Mouse (Mus musculus): ENCODE results near the gene Zswim4. TPM values are rescaled to one million over a fixed set of nuclear protein-coding genes. Genes with fewer than 3 reads are reported as not detected.
"Not testable (repeated sequence)": the region's sequence is repeated elsewhere in the genome, so short reads cannot be mapped to it uniquely, and the experiment has no call there.

Zswim4 gene
- total RNA-seq (2014; rRNA removed) (36.5 and 47.7 TPM in 2 replicates), polyA plus RNA-seq (2015; fragmentation: Nextera tagmentation; extraction: Ambion mirVana) (15.1 and 15.5 TPM in 2 replicates)

GRCm38 (mm10) chr8:84236998-84237473, at the start of gene Zswim4:
Zswim4 (minus strand) TSS chr8:84237055.
- Histone ChIP-seq H3K9me3 (ENCODE audit: low read length) (no peaks in the 10 kb centered on the region), H3K36me3 (ENCODE audit: insufficient read depth) (peaks cover 24% of the 10 kb centered on the region), H3K4me2 (ENCODE audit: low read depth) (peak within 1 kb of the TSS; percentile 79), H3K27me3 (ENCODE audit: insufficient read depth, low read length) (no peaks in the 10 kb centered on the region), H3K4me1 (ENCODE audit: insufficient read depth) (peaks cover 10% of the 10 kb centered on the region), H3K9ac (peak within 1 kb of the TSS; percentile 91), H3K4me3 (ENCODE audit: low read depth, low read length) (peak within 1 kb of the TSS; percentile 93), H3K27ac (ENCODE audit: low read depth, low read length) (peak within 1 kb of the TSS; percentile 76)
- ATAC-seq, result peak; percentile 98
- DNase-seq, result peak; percentile 99
- TF ChIP-seq CTCF (IDR thresholded peaks at IDR 0.05; ENCODE audit: low read depth), result peak; percentile 19; the same call in 1 of the 2 replicates
- 4% methylated on average over 35 of the region's 35 CpGs for WGBS

- peak; percentile 43 for DNase-seq
- not testable (repeated sequence) for H3K9me3 ChIP-seq (ENCODE audit: low read length); H3K4me1 ChIP-seq (ENCODE audit: insufficient read depth); H3K36me3 ChIP-seq (ENCODE audit: insufficient read depth); H3K4me2 ChIP-seq (ENCODE audit: low read depth); H3K9ac ChIP-seq; H3K27me3 ChIP-seq (ENCODE audit: insufficient read depth, low read length); ATAC-seq; H3K27ac ChIP-seq (ENCODE audit: low read depth, low read length); H3K4me3 ChIP-seq (ENCODE audit: low read depth, low read length)
- 48% methylated on average over 5 of the region's 5 CpGs for WGBS
- peak; percentile 58 for TF ChIP-seq CTCF (IDR thresholded peaks at IDR 0.05; ENCODE audit: low read depth)
Observed at GRCm38 (mm10) chr8:84285665-84286064, 48.8 kb upstream of the Zswim4 start.

GRCm38 (mm10) chr8:84284608-84285063, 47.8 kb upstream of the Zswim4 start:
- Histone ChIP-seq H3K9ac (no peak overlapping the region), H3K27me3 (ENCODE audit: insufficient read depth, low read length) (no peaks in the 10 kb centered on the region), H3K4me3 (ENCODE audit: low read depth, low read length) (no peak overlapping the region), H3K4me2 (ENCODE audit: low read depth) (no peak overlapping the region), H3K27ac (ENCODE audit: low read depth, low read length) (no peak overlapping the region), H3K4me1 (ENCODE audit: insufficient read depth) (no peaks in the 10 kb centered on the region), H3K9me3 (ENCODE audit: low read length) (no peaks in the 10 kb centered on the region), H3K36me3 (ENCODE audit: insufficient read depth) (no peaks in the 10 kb centered on the region)
- no peak for ATAC-seq
- 33% methylated on average over 9 of the region's 9 CpGs for WGBS
- DNase-seq, result no peak
- no peak for TF ChIP-seq CTCF (IDR thresholded peaks at IDR 0.05; ENCODE audit: low read depth)

GRCm38 (mm10) chr8:84280777-84281176, 43.9 kb upstream of the Zswim4 start:
- Histone ChIP-seq H3K9me3 (ENCODE audit: low read length) (no peaks in the 10 kb centered on the region), H3K4me1 (ENCODE audit: insufficient read depth) (no peaks in the 10 kb centered on the region), H3K4me2 (ENCODE audit: low read depth) (no peak overlapping the region), H3K9ac (no peak overlapping the region), H3K36me3 (ENCODE audit: insufficient read depth) (no peaks in the 10 kb centered on the region), H3K27me3 (ENCODE audit: insufficient read depth, low read length) (no peaks in the 10 kb centered on the region), H3K27ac (ENCODE audit: low read depth, low read length) (no peak overlapping the region), H3K4me3 (ENCODE audit: low read depth, low read length) (no peak overlapping the region)
- no peak for DNase-seq
- WGBS, result 81% methylated on average over 10 of the region's 10 CpGs
- no peak for TF ChIP-seq CTCF (IDR thresholded peaks at IDR 0.05; ENCODE audit: low read depth)
- ATAC-seq, result no peak

- Histone ChIP-seq H3K4me2 (ENCODE audit: low read depth) (no peak overlapping the region), H3K27ac (ENCODE audit: low read depth, low read length) (no peak overlapping the region), H3K36me3 (ENCODE audit: insufficient read depth) (no peaks in the 10 kb centered on the region), H3K27me3 (ENCODE audit: insufficient read depth, low read length) (no peaks in the 10 kb centered on the region), H3K4me1 (ENCODE audit: insufficient read depth) (no peaks in the 10 kb centered on the region), H3K4me3 (ENCODE audit: low read depth, low read length) (no peak overlapping the region), H3K9me3 (ENCODE audit: low read length) (no peaks in the 10 kb centered on the region), H3K9ac (no peak overlapping the region)
- no peak for DNase-seq
- 75% methylated on average over 1 of the region's 1 CpGs for WGBS
- no peak for ATAC-seq
- TF ChIP-seq CTCF (IDR thresholded peaks at IDR 0.05; ENCODE audit: low read depth), result no peak
Observed at GRCm38 (mm10) chr8:84276447-84276846, 39.6 kb upstream of the Zswim4 start.

GRCm38 (mm10) chr8:84273968-84274367, 37.1 kb upstream of the Zswim4 start:
- Histone ChIP-seq H3K27me3 (ENCODE audit: insufficient read depth, low read length) (no peaks in the 10 kb centered on the region), H3K27ac (ENCODE audit: low read depth, low read length) (no peak overlapping the region), H3K4me1 (ENCODE audit: insufficient read depth) (peaks cover 11% of the 10 kb centered on the region; the same call in 1 of the 2 replicates), H3K36me3 (ENCODE audit: insufficient read depth) (no peaks in the 10 kb centered on the region), H3K4me2 (ENCODE audit: low read depth) (no peak overlapping the region), H3K4me3 (ENCODE audit: low read depth, low read length) (no peak overlapping the region), H3K9ac (no peak overlapping the region), H3K9me3 (ENCODE audit: low read length) (no peaks in the 10 kb centered on the region)
- ATAC-seq (no peak), DNase-seq (no peak)
- TF ChIP-seq CTCF (IDR thresholded peaks at IDR 0.05; ENCODE audit: low read depth), result no peak
- WGBS, result 72% methylated on average over 3 of the region's 3 CpGs

- Histone ChIP-seq H3K27me3 (ENCODE audit: insufficient read depth, low read length) (no peaks in the 10 kb centered on the region), H3K27ac (ENCODE audit: low read depth, low read length) (no peak overlapping the region), H3K36me3 (ENCODE audit: insufficient read depth) (peaks cover 2% of the 10 kb centered on the region; the same call in 1 of the 2 replicates), H3K4me2 (ENCODE audit: low read depth) (no peak overlapping the region), H3K9ac (no peak overlapping the region), H3K9me3 (ENCODE audit: low read length) (no peaks in the 10 kb centered on the region), H3K4me1 (ENCODE audit: insufficient read depth) (peaks cover 11% of the 10 kb centered on the region; the same call in 1 of the 2 replicates), H3K4me3 (ENCODE audit: low read depth, low read length) (no peak overlapping the region)
- ATAC-seq, result no peak
- TF ChIP-seq CTCF (IDR thresholded peaks at IDR 0.05; ENCODE audit: low read depth), result no peak
- 92% methylated on average over 4 of the region's 4 CpGs for WGBS
- DNase-seq, result no peak
Observed at GRCm38 (mm10) chr8:84272302-84272701, 35.4 kb upstream of the Zswim4 start.

Measured in forebrain, postnatal 0 days (tissue).